Mouse (Mus musculus): ENCODE results near the gene Exoc7. TPM values are rescaled to one million over a fixed set of nuclear protein-coding genes. Genes with fewer than 3 reads are reported as not detected.

The Exoc7 gene
- polyA plus RNA-seq, 1 experiment from 2014 or later, result 116 TPM

- Histone ChIP-seq H3K9ac (replicated peaks; ENCODE audit: low read depth, low read length) (no peak overlapping the region), H3K27me3 (replicated peaks; ENCODE audit: control insufficient read depth, insufficient read depth, low read length) (peaks cover 11% of the 10 kb centered on the region), H3K4me3 (replicated peaks; ENCODE audit: low read length) (no peak overlapping the region), H3K9me3 (ENCODE audit: control insufficient read depth, low read length) (no peaks in the 10 kb centered on the region), H3K36me3 (ENCODE audit: control insufficient read depth, insufficient read depth) (peaks cover 3% of the 10 kb centered on the region; the same call in 1 of the 2 replicates), H3K4me1 (replicated peaks; ENCODE audit: control insufficient read depth, insufficient read depth, low read length) (no peaks in the 10 kb centered on the region), H3K27ac (ENCODE audit: low read length) (no peak overlapping the region), H3K4me2 (ENCODE audit: low read length) (no peak overlapping the region)
- ATAC-seq, result no peak
- WGBS, result 13% methylated on average over 7 of the region's 7 CpGs
These were observed 67.2 kb downstream of the Exoc7 start for GRCm38 (mm10) chr11:116239797-116240196.

Other genes starting within 250 kb of the Exoc7 start
- gene Unc13d, start 229.3 kb downstream of the Exoc7 start, polyA plus RNA-seq (2015; fragmentation: Nextera tagmentation; extraction: Ambion mirVana), result 0.60 and 0.62 TPM in 2 replicates
- 162 and 163 TPM in 2 replicates for gene Wbp2, start 220.2 kb downstream of the Exoc7 start, polyA plus RNA-seq (2015; fragmentation: Nextera tagmentation; extraction: Ambion mirVana)
- gene Trim47, start 180.0 kb downstream of the Exoc7 start, polyA plus RNA-seq (2015; fragmentation: Nextera tagmentation; extraction: Ambion mirVana), result 6.6 and 8.7 TPM in 2 replicates
- 2.0 TPM in 2 replicates for gene Trim65, start 176.1 kb downstream of the Exoc7 start, polyA plus RNA-seq (2015; fragmentation: Nextera tagmentation; extraction: Ambion mirVana)
- 65.3 and 75.2 TPM in 2 replicates for gene Mrpl38, start 168.4 kb downstream of the Exoc7 start, polyA plus RNA-seq (2015; fragmentation: Nextera tagmentation; extraction: Ambion mirVana)
- 77.4 and 87.4 TPM in 2 replicates for gene Fbf1, start 139.1 kb downstream of the Exoc7 start, polyA plus RNA-seq (2015; fragmentation: Nextera tagmentation; extraction: Ambion mirVana)
- gene Ten1, start 108.4 kb downstream of the Exoc7 start, polyA plus RNA-seq (2015; fragmentation: Nextera tagmentation; extraction: Ambion mirVana), result 69.9 and 92.8 TPM in 2 replicates
- 62.8 and 63.3 TPM in 2 replicates for gene Acox1, start 108.2 kb downstream of the Exoc7 start, polyA plus RNA-seq (2015; fragmentation: Nextera tagmentation; extraction: Ambion mirVana)
- gene Evpl, start 69.2 kb downstream of the Exoc7 start, polyA plus RNA-seq (2015; fragmentation: Nextera tagmentation; extraction: Ambion mirVana), result 0.32 and 0.39 TPM in 2 replicates
- 64.1 and 72.0 TPM in 2 replicates for gene Srp68, start 33.0 kb downstream of the Exoc7 start, polyA plus RNA-seq (2015; fragmentation: Nextera tagmentation; extraction: Ambion mirVana)
- gene Galr2, start 26.3 kb downstream of the Exoc7 start, polyA plus RNA-seq (2015; fragmentation: Nextera tagmentation; extraction: Ambion mirVana), result 0.10 and 0.14 TPM in 2 replicates
- 6.6 and 7.0 TPM in 2 replicates for gene Foxj1, start 28.2 kb upstream of the Exoc7 start, polyA plus RNA-seq (2015; fragmentation: Nextera tagmentation; extraction: Ambion mirVana)
- gene Rnf157, start 105.8 kb upstream of the Exoc7 start, polyA plus RNA-seq (2015; fragmentation: Nextera tagmentation; extraction: Ambion mirVana), result 37.4 and 40.7 TPM in 2 replicates
- 45.1 and 53.4 TPM in 2 replicates for gene Ubald2, start 126.9 kb upstream of the Exoc7 start, polyA plus RNA-seq (2015; fragmentation: Nextera tagmentation; extraction: Ambion mirVana)
- gene Qrich2, start 159.0 kb upstream of the Exoc7 start, polyA plus RNA-seq (2015; fragmentation: Nextera tagmentation; extraction: Ambion mirVana), result 0.09 TPM in 1 of 2 replicates, not detected in the other
- 200 and 201 TPM in 2 replicates for gene Prpsap1, start 187.0 kb upstream of the Exoc7 start, polyA plus RNA-seq (2015; fragmentation: Nextera tagmentation; extraction: Ambion mirVana)
- 2.9 and 3.3 TPM in 2 replicates for gene Sphk1, start 223.7 kb upstream of the Exoc7 start, polyA plus RNA-seq (2015; fragmentation: Nextera tagmentation; extraction: Ambion mirVana)